Mouse (Mus musculus) heart, adult 2 months (tissue): ENCODE data around the gene Pir.

Experiments
- CTCF ChIP-seq: fragments of 200-600 bp; IDR thresholded peaks from 2 replicates; pipeline ENCODE4 v1.8.1; 2022; ENCODE audit warnings: antibody characterized with exemption, mild to moderate bottlenecking, moderate library complexity
- EP300 ChIP-seq: fragments of 200-500 bp; IDR thresholded peaks from 2 replicates; pipeline ENCODE4 v1.6.1; 2011; ENCODE audit warnings: low read depth, low read length, control low read depth; ENCODE audit not compliant: insufficient read depth
- POLR2A ChIP-seq: fragments of 200-500 bp; IDR thresholded peaks from 2 replicates; pipeline ENCODE4 v1.6.1; 2011; ENCODE audit warnings: mild to moderate bottlenecking, low read depth, low read length, control low read depth; ENCODE audit not compliant: insufficient read depth

DNA sequence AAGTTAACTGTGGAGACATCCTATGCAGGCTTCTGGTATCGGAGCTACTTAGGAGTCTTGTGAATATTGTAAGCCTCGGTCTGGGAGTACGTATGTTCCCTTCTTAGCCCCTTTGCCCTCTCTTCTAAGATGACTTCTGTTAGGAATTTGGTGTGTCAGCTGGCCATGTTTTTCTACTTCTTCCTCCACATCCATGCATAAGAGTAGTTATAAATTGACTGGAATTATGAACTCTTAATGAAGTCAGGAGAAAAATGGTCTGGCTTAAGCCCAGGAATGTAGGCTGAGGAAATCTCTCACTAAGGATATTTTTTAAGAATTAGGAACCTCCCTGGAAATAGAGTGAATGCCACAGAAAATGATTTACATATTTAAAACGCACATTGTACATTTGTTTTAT lies 69.4 kb downstream of the Pir start:
- TF ChIP-seq CTCF (no peak), POLR2A (no peak), EP300 (no peak)
